Mouse (Mus musculus) neural tube, embryonic 15.5 days (tissue): ENCODE measurements around the gene Tab2. TPM values are rescaled to one million over a fixed set of nuclear protein-coding genes. Genes with fewer than 3 reads are reported as not detected.

Experiments used
- ATAC-seq: fragments of 200-750 bp; cut with Nextera tagmentation; 2 replicates; pipeline ENCODE4 v1.8.0; 2017; ENCODE audit warnings: mild to moderate bottlenecking, moderate TSS enrichment, moderate library complexity; ENCODE audit not compliant: low FRiP score
- H3K27ac ChIP-seq: fragments of 300-500 bp; sonication (generic); replicated peaks from 2 replicates; pipeline ENCODE4 v1.5.1; 2015; ENCODE audit warnings: mild to moderate bottlenecking, inconsistent platforms
- H3K27me3 ChIP-seq: fragments of 300-500 bp; sonication (generic); replicated peaks from 2 replicates; pipeline ENCODE4 v1.6.1; 2015; ENCODE audit warnings: inconsistent platforms
- H3K36me3 ChIP-seq: fragments of 300-500 bp; sonication (generic); 2 replicates; pipeline ENCODE4 v1.6.1; 2015; ENCODE audit warnings: inconsistent platforms
- H3K4me1 ChIP-seq: fragments of 300-500 bp; sonication (generic); 2 replicates; pipeline ENCODE4 v1.6.1; 2015; ENCODE audit warnings: inconsistent platforms
- H3K4me2 ChIP-seq: fragments of 300-500 bp; sonication (generic); 2 replicates; pipeline ENCODE4 v1.6.1; 2015; ENCODE audit warnings: inconsistent platforms, mild to moderate bottlenecking, moderate library complexity
- H3K4me3 ChIP-seq: fragments of 300-500 bp; sonication (generic); replicated peaks from 2 replicates; pipeline ENCODE4 v1.5.1; 2015; ENCODE audit warnings: mild to moderate bottlenecking, inconsistent platforms
- H3K9ac ChIP-seq: fragments of 300-500 bp; sonication (generic); replicated peaks from 2 replicates; pipeline ENCODE4 v1.6.1; 2015; ENCODE audit warnings: mild to moderate bottlenecking, inconsistent platforms
- H3K9me3 ChIP-seq: fragments of 300-500 bp; sonication (generic); replicated peaks from 2 replicates; pipeline ENCODE4 v1.6.1; 2016; ENCODE audit warnings: inconsistent platforms
- WGBS: fragments of 180-500 bp; shearing (Covaris S2); methylation state at CpG from one replicate; pipeline ENCODE4 v1.1.7; 2015; ENCODE audit warnings: mixed read lengths; 5-methylcytosine and 5-hydroxymethylcytosine counted together
- polyA plus RNA-seq: library from polyadenylated mRNA; unstranded; fragments of >200 nt; fragmentation: Nextera tagmentation; extraction: Ambion mirVana; gene quantifications from 2 replicates; pipeline ENCODE4 v1.2.1, GENCODE M21; 2015

Gene Tab2
- polyA plus RNA-seq, 1 experiment from 2014 or later, result 12.1 TPM

GRCm38 (mm10) chr10:7863411-7863810, 92.6 kb downstream of the Tab2 start:
- 97% methylated on average over 6 of the region's 6 CpGs for WGBS
- Histone ChIP-seq H3K9me3 (no peaks in the 10 kb centered on the region), H3K4me2 (no peak overlapping the region), H3K27ac (no peak overlapping the region), H3K4me3 (no peak overlapping the region), H3K4me1 (peaks cover 9% of the 10 kb centered on the region), H3K9ac (no peak overlapping the region), H3K36me3 (no peaks in the 10 kb centered on the region), H3K27me3 (peaks cover 12% of the 10 kb centered on the region)
- no peak for ATAC-seq

- peaks cover 6% of the 10 kb centered on the region; the same call in 1 of the 2 replicates for H3K27me3 ChIP-seq
- H3K4me1 ChIP-seq, result peaks cover 3% of the 10 kb centered on the region
- ATAC-seq, result no peak
- H3K4me2 ChIP-seq, result no peak overlapping the region
- WGBS, result 94% methylated on average over 25 of the region's 25 CpGs
- no peak overlapping the region for H3K4me3 ChIP-seq
- H3K9ac ChIP-seq, result no peak overlapping the region
- H3K27ac ChIP-seq, result no peak overlapping the region
- H3K36me3 ChIP-seq, result no peaks in the 10 kb centered on the region
- H3K9me3 ChIP-seq, result no peaks in the 10 kb centered on the region
These were observed 93.9 kb downstream of the Tab2 start for GRCm38 (mm10) chr10:7861937-7862657.

- no peaks in the 10 kb centered on the region for H3K4me1 ChIP-seq
- no peak overlapping the region for H3K27ac ChIP-seq
- no peaks in the 10 kb centered on the region for H3K9me3 ChIP-seq
- ATAC-seq, result no peak
- H3K27me3 ChIP-seq, result peaks cover under 1% of the 10 kb centered on the region; the same call in 1 of the 2 replicates
- no peak overlapping the region for H3K9ac ChIP-seq
- H3K4me3 ChIP-seq, result no peak overlapping the region
- H3K36me3 ChIP-seq, result no peaks in the 10 kb centered on the region
- WGBS, result 82% methylated on average over 14 of the region's 14 CpGs
- H3K4me2 ChIP-seq, result no peak overlapping the region
These were observed 94.6 kb downstream of the Tab2 start for GRCm38 (mm10) chr10:7861259-7861936.

GRCm38 (mm10) chr10:7860494-7860893, 95.5 kb downstream of the Tab2 start:
- H3K9me3 ChIP-seq, result no peaks in the 10 kb centered on the region
- no peaks in the 10 kb centered on the region for H3K36me3 ChIP-seq
- WGBS, result 94% methylated on average over 7 of the region's 7 CpGs
- no peaks in the 10 kb centered on the region for H3K27me3 ChIP-seq
- H3K9ac ChIP-seq, result no peak overlapping the region
- no peak for ATAC-seq
- no peak overlapping the region for H3K27ac ChIP-seq
- H3K4me1 ChIP-seq, result no peaks in the 10 kb centered on the region
- no peak overlapping the region for H3K4me2 ChIP-seq
- H3K4me3 ChIP-seq, result no peak overlapping the region

Other genes with a start within 250 kb of the Tab2 start
- 25.6 and 32.1 TPM in 2 replicates for gene Katna1, start 230.2 kb downstream of the Tab2 start, polyA plus RNA-seq
- gene Ginm1, start 163.4 kb downstream of the Tab2 start, polyA plus RNA-seq, result 54.0 and 58.5 TPM in 2 replicates
- 42.1 and 43.0 TPM in 2 replicates for gene Ppil4, start 163.3 kb downstream of the Tab2 start, polyA plus RNA-seq
- 0.19 and 0.34 TPM in 2 replicates for gene Zc3h12d, start 123.8 kb downstream of the Tab2 start, polyA plus RNA-seq